Mouse (Mus musculus) MN1 (cell line): ENCODE results near the gene Tmem253.

Experiments
- DNase-seq: peaks from one replicate; pipeline ENCODE4 v3.0.0-alpha.2; 2016; ENCODE audit warnings: low spot score

Tmem253 gene

DNA sequence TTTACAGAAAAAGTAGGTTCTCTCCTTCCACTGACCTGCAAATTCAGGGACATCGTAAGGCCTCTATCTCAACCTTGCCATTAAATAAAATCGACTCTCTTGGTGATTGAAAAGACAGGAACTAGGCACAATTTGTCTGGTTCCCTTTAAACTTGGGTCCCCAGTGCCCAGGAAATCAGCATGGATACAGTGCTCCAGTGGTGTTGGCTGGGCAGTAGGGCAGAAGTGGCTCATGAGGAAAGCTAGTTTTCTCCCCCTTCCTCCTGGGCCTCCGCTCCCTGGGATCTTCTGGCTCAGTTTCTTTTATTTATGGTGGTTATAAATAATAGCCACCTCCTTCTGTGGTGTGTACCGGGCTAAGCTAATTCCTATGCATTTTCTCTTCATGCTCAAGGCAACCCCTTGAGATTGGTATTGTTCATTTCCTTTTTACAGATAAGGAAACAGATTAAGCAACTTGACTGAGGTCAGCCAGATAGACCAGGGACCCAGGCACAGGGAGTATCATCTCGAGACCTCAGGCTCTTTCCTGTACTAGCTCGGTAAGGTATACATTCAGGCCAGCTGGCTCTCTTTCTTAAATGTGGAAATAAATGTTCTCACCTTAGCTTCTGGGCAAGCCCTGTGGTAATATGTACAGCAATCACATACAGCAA lies at the start of gene Tmem253:
TSS of gene Tmem253 (plus strand) at position 214 of the 656 bp plus-strand sequence.
- DNase-seq, result no peak

DNA sequence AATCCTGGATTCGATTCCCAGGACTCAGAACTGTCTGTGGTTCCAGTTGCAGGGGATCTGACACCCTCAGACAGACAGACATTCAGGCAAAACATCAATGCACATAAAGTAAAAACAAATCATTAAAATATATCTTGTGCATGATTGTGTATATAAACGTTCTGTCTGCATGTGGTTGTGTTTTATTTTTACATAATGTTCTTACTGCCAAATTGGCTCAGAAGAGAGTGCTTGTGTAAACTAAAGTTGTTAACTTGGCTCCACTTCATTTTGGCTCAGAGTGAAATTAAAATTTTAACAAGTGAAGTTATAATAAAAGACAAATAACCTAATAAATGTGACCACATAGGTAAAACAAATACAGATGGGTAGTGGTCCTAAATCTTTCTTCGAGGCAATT lies 48.1 kb upstream of the Tmem253 start:
- DNase-seq, result no peak

DNA sequence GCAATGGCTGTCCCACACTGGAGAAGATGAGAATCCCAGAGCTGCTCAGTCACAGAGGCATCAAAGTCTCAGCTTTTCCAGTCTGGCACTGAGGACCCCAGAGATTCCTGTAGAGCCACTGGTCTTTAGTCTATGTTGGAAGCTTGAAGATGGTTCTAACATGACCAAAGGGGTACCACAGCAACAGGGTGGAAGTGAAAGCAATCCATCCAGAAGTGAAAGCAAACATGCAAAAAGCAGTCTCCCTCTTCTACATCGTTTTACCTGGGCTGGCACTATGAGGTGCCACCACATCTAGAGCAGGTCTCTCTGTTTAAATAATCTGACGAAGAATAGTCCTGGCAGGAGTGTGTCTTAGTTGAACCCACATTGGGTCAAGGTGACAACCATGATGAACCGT lies 36.2 kb upstream of the Tmem253 start:
- no peak for DNase-seq

DNA sequence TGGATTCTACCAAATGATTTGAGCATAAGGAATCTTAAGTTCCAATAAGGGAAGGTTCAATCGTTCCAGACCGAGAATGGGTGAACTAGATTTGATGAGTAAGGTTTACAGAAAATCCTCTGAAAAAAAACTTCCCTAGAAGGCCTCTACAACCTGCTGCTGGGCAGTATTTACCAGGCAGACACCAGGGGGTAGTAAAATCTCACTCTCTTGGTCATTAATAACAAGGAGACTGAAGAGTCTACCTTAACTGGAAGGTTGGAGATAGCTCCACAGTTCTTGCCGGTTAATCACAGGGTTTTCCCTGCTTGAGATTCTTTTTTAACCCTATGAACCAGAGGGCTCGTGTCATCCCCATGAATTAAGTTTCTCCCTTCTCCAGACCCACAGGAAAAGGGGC lies 32.2 kb upstream of the Tmem253 start:
- peak; percentile 54 for DNase-seq

DNA sequence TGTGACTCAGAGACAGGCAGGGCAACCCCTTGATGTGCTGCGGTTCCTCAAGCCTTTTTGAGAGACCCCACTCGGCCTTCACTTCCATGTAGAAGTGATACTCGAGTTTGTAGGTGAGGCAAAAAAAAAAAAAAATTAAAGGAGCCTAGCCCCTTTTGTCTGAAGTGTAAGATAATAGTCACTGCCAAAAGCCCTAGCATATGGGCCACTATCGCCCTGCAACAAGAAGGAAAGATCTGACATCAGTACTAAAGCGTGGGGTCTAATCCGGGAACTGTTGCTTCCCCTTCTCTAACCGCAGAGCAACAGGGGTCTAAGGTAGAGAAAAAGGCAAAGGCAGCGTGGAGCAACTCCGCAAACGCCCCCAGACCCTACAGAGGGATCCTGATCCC lies 31.6 kb upstream of the Tmem253 start:
- DNase-seq, result no peak

DNA sequence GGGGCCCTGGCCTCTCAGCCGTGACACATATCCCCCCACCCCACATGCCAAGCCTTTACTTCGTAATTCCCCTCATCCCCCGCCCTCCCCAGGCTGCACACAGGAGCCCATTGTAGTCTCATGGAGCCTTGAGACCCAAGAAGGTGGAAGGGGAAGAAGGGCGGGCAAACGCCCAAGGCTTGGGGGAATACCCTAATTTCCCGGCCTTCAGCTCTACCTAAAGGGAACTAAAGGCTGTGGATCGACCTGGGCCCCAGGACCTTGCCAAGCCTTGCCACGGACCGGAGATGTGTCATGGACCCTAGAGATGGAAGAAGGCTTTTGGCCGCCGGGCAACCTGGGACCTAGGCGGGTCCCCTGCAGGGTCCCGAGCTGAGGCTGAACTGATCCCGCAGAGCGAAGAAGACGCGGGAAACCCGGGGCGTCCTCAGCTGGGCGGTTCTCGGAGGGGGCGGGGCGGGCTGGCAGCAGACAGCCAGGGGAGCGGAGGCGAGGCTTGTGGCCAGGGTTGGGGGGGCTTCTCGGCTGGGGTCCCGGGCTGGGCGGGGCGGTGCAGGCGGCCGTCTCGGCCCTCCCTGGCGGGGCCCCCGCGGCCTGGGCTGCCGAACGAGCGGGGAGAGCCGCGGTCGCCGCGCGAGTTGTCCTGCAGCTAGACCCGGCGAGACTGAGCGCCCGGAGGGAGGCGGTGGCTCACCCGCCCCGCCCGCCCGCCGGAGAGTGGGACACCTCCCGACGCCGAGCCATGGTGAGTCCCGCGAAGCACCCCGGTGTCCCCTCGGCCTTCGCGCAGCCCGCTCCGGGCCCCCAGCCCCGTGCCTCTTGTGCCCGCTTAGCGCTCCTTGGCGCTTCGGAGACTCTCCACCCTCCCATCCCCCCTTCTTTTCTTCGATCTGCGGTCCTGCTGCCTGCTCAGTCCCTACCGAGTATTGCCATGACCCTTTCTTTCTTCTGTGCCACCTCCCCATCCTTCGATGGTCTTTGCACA lies 30.9 kb upstream of the Tmem253 start, which contains the start of gene Arhgef40:
TSS of gene Arhgef40 (plus strand) at position 473 of the 985 bp plus-strand sequence.
- DNase-seq, result peak; percentile 68

DNA sequence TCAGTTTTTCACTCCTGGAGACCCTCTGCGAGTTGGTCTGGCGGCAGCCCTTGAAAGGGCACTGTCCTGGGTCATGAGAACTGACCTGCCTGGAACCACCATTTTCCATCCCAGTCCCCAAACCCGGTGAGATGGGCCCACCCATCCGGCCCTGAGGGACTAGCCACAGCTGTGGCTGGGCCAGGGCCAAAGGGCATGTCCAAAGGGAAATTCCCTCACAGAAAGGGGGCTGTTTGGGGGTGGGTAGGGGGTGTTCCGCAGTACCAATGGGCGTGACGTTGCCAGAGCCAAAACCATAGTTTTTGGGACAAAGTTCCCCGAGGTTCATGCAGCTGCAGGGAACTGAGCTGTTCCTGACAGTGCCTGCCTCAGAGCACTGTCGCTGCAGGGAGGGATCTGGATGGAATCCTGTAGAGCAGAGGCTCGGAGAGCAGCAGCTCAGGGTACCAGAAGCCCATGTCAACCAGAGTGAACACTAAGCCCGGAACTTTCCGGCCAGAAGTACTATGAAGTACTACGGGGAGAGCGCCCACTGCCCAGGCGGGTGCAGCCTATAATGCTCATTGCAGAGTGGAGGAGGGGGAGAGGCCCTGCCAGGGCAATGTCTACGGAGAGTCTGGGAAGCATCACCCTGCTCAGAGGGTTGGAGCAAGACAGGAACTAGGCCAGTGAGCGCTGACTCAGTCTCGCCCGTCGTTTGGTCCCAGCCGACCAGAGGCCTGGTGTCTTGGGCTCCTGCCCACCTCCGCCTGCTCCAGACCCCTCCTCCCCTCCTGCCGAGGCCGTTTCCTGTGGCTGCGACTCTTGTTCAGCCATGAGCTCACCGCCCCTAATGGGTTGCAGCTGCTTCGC lies 29.9 kb upstream of the Tmem253 start:
- peak; percentile 93 for DNase-seq

DNA sequence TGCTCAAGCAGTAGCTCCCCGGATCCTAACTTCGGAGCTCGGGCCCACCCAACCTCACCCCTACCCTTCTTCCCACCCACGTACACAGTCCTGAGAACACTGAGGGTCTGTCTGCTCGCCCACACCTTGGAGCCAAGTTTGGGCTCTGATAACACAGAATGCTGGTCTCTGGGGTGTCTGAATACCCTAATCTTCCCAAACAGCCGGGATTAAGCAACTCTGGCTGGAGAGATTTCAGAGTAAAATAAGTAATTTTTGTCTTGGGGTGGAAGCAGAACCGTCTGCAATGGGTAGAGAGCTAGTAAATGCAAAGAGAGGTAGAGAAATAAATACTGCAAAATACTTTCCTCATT lies 29.3 kb upstream of the Tmem253 start:
- DNase-seq, result no peak

DNA sequence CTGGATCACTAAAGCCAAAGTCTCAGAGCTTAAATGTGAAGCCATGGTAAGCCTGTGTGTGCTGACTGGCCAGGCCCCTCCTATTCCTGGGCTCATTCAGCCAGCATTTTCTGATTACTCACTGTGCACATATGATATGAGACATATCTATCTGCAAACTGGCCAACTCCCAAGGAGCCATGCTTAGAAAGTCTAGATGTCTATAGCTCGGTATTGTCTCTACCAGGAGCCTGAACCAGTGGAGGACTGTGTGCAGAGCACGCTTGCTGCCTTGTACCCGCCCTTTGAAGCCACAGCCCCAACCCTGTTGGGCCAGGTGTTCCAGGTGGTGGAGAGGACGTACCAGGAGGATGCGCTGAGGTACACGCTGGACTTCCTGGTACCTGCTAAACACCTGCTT lies 28.3 kb upstream of the Tmem253 start:
- no peak for DNase-seq

DNA sequence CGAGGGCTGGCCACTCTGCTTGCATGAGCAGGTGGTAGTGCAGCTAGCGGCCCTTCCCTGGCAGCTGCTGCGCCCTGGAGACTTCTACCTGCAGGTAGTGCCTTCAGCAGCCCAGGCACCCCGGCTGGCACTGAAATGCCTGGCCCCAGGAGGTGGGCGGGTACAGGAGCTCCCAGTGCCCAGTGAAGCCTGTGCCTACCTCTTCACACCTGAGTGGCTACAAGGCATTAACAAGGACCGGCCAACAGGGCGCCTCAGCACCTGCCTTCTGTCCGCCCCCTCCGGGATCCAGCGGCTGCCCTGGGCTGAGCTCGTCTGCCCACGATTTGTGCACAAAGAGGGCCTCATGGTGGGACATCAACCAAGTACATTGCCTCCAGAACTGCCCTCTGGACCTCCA lies 26.7 kb upstream of the Tmem253 start:
- DNase-seq, result no peak

DNA sequence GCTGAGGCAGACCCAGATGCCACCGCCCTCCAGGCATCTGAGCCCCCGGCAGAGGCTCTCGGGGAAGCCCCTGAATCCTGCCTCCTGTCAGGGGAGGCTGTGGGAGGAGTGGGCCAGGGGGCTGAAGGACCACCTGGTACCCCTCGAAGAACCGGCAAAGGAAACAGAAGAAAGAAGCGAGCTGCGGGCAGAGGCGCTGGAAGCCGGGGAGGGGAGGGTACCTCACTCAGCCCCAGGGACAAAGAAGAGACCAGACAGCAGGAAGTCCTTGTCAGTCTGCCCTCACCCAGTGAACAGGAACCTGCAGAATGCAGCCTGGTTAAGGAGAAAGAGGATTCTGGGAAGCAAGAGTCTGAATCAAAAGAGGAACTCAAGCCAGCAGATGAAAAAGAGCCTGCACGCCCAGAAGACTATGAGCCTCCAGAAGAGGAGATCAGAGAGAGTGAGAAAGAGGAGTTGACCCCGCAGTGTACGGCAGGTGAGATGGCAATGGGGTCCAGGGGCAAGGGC lies 25.9 kb upstream of the Tmem253 start:
- no peak for DNase-seq

DNA sequence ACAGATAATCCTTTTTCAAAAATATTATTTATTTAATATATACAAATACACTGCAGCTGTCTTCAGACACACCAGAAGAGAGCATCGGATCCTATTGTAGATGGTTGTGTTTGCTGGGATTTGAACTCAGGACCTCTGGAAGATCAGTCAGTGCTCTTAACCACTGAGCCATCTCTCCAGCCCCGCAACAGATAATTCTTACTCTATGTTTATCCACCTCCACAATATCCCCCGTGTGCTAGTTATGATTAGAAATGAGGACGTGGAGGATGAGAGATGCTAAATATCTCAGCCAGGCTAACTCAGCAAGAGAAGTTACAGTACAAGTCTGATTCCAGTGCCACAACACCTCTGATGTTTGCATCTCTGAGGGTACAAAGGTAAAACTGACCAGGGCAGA lies 21.0 kb upstream of the Tmem253 start:
- no peak for DNase-seq

DNA sequence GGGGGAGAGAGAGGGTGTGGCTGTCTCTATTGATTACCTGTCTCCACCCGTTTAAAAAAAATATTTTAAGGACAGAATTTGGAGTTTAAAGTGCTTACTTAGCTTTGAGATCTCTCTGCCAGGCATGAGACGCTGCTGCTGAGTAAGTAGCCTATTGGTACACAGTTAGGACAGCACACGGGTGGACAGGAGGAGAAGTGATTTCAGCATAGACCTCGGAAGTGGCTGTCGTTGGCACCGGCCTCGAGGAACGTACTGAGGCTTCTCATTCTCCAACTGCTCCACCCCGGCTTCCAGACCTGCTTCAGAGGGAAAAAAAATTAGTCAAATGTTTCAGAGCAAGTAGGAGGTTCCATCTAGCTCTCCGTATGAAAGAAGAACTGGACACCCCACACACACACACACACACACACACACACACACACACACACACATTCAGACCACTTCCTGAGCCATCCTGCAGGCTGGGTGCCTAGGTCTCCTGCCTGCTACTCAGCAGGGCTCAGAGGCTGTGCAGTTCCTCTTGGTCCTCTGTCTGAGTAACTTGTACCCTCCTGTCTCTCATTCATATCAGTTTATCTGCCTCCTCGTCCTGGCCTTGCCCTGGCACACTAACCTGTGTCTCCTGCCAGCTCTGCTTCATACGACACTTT lies 20.1 kb upstream of the Tmem253 start:
- peak; percentile 5 for DNase-seq

DNA sequence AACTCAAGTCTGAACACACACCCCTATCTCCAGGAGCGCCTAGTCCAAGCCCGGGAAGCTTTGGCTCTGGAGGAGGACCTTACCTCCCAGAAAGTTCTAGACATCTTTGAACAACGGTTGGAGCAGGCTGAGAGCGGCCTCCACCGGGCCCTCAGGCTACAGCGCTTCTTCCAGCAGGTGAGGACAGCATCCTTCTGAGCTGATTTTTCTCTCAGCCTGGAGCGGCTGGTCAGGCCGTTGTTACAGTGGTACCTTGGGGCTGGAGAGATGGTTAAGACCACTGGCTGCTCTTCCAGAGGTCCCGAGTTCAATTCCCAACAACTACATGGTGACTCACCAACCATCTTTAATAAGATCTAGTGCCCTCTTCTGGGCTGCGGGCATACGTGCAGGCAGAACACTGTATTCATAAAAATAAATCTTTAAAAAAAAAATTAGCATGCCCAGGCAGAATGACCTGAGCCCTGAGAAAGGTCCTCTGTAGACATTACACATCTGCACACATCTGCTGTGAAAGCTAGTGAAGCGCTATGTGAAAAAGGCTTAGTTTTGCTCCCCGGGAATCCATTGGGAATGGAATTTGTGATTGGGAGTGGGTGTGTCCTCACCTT lies 19.1 kb upstream of the Tmem253 start:
- peak; percentile 45 for DNase-seq

DNA sequence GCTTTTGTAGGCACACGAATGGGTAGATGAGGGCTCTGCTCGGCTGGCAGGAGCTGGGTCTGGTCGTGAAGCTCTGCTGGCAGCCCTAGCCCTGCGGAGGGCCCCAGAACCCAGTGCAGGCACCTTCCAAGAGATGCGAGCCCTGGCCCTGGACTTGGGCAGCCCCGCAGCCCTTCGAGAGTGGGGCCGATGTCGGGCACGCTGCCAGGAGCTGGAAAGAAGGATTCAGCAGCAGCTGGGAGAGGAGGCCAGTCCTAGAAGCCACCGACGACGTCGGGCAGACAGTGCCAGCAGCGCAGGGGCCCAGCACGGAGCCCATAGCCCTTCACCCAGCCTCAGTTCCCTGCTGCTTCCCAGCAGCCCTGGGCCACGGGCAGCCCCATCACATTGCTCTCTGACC lies 18.6 kb upstream of the Tmem253 start:
- DNase-seq, result no peak

DNA sequence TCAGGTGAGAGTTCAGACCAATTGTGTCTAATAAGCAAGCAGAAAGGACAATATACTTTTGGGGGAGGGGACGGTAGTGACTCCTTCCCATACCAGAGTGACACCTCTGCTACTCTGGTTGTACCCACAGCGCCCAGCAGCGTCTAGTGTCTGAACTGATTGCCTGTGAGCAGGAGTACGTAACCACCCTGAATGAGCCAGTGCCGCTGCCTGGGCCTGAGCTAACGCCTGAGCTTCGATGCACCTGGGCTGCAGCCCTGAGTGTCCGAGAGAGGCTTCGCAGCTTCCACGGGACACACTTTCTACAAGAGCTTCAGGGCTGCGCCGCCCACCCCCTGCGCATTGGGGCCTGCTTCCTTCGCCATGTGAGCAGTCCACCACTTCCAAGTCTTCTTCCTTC lies 18.0 kb upstream of the Tmem253 start:
- no peak for DNase-seq

DNA sequence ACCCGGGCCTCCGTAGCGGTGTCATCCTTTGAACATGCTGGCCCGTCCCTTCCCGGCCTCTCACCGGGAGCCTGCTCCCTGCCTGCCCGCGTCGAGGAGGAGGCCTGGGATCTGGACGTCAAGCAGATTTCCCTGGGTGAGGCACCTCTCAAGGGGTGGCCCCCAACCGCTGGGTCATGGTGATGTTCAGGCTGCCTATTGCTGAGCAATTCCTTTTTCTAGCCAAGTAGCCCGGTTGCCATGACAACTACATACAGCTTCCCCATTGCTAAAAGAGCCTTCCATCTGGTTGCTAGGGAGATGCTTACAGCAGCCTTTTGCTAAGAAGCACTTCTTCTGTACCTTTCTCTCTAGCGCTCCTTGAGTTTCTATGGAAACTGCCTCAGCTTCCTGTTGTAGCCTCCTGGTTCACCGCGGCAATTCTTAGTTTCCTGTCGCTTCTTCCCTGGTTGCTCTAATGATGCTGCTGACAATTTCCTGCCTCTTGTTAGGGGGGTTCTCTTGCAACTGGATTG lies 11.4 kb upstream of the Tmem253 start:
- peak; percentile 80 for DNase-seq

DNA sequence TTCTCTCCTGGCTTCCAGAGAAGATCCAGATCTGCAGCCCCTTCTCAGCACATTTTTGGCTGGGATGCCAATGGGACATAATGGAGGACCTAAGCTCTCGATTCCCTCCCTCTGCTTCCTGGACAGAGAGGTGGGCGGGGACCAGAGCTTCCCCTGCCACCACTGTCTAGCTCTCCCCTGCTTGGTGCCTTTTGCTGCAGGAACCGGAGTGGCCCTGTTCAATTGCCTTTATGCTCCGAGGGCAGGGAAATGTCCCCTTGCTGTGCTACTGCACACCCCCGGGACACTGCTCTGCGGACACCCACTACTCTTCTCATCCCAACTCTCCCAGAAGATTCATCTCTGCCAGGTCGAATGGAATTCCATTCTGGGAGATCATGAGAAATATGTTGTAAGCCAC lies 10.3 kb upstream of the Tmem253 start:
- DNase-seq, result no peak

DNA sequence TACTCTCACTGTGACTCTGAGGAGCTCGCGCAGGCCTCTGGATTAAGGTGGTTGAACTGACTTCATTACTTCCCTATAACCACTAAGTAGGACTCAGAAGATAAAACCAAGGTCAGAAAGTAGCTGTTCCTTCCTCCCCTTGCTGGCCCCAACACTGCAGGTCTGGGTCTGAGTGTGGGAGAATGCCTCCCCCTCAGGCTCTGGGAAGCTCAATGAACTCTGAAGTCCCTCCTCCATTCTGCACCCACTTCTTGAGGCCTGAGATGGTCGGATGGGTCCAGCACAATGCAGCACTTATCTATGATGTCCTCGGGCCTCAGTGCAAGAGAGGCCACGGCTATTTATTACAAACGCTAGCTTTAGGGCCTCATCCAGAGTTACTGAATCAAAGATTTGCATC lies 9.8 kb upstream of the Tmem253 start:
- DNase-seq, result no peak

DNA sequence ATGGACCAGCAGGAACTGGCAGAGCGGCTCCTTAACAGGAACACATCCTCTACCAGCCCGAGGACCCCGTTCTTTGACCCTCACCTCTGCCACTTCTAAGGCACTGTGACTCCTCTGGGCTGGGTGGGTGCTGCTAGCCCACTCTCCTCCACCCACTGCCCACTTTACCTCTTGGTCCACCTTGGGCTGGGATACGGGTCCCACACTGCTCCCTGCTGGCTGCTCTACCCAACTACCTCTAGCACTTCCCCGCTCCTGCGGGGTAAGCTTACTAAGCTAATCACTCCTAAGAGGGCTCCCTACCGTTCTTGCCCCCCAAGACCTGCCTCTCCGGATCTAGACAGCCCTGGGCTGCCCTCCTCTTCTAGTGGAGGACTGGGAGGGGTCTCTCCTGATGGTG lies 9.2 kb upstream of the Tmem253 start:
- DNase-seq, result no peak

DNA sequence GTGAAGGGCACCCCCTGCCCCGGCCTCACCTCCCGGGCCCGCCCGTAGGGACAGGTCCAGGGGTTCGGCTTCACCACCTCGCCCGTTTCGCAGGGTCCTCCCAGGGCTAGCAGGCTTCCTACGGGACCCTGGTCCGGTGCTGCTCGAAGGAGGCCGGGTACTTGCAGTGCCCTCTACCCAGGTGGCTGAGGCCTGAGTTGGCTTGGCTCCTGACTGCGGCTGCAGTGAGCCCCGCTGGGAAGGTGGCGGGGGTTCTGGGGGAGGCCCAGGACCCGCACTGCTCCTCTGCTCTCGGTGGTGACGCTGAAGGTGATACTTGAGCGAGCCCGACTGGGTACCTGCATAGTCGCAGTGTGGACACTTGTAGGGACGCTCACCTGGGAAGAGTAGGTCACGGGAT lies 8.7 kb upstream of the Tmem253 start:
- no peak for DNase-seq
